Mouse (Mus musculus) stomach, postnatal 0 days (tissue): Measurements from ENCODE around the gene Tgfb2. TPM values are rescaled to one million over a fixed set of nuclear protein-coding genes. Genes with fewer than 3 reads are reported as not detected.

ENCODE experiments used
- ATAC-seq: fragments of 200-750 bp; cut with Nextera tagmentation; 2 replicates; pipeline ENCODE4 v1.8.0; 2017; ENCODE audit not compliant: low FRiP score, low TSS enrichment
- DNase-seq: peaks from one replicate; pipeline ENCODE4 v3.0.0-alpha.2; 2016; ENCODE audit warnings: low spot score
- H3K27ac ChIP-seq: fragments of 300-500 bp; sonication (generic); replicated peaks from 2 replicates; pipeline ENCODE4 v1.5.1; 2014; ENCODE audit warnings: mild to moderate bottlenecking, control low read depth
- H3K27me3 ChIP-seq: fragments of 300-500 bp; sonication (generic); 2 replicates; pipeline ENCODE4 v1.6.1; 2014; ENCODE audit warnings: low read length; ENCODE audit not compliant: control insufficient read depth, insufficient read depth
- H3K36me3 ChIP-seq: fragments of 300-500 bp; sonication (generic); 2 replicates; pipeline ENCODE4 v1.6.1; 2014; ENCODE audit warnings: low read length, mixed read lengths; ENCODE audit not compliant: control insufficient read depth, insufficient read depth
- H3K4me1 ChIP-seq: fragments of 300-500 bp; sonication (generic); replicated peaks from 2 replicates; pipeline ENCODE4 v1.6.1; 2014; ENCODE audit warnings: antibody characterized with exemption; ENCODE audit not compliant: control insufficient read depth, insufficient read depth
- H3K4me2 ChIP-seq: fragments of 300-500 bp; sonication (generic); replicated peaks from 2 replicates; pipeline ENCODE4 v1.6.1; 2014; ENCODE audit warnings: low read depth, mild to moderate bottlenecking, control low read depth, moderate library complexity
- H3K4me3 ChIP-seq: fragments of 300-500 bp; sonication (generic); 2 replicates; pipeline ENCODE4 v1.5.1; 2014; ENCODE audit warnings: low read depth, low read length, control low read depth
- H3K9ac ChIP-seq: fragments of 300-500 bp; sonication (generic); 2 replicates; pipeline ENCODE4 v1.6.1; 2014; ENCODE audit warnings: mild to moderate bottlenecking, low read length, control low read depth, mixed read lengths
- H3K9me3 ChIP-seq: fragments of 300-500 bp; sonication (generic); 2 replicates; pipeline ENCODE4 v1.6.1; 2016; ENCODE audit warnings: low read length; ENCODE audit not compliant: control insufficient read depth
- CTCF ChIP-seq: IDR thresholded peaks from 2 replicates; pipeline ENCODE4 v1.5.1; 2016; ENCODE audit warnings: antibody characterized with exemption, low read depth, mild to moderate bottlenecking, moderate library complexity
- EP300 ChIP-seq: optimal IDR thresholded peaks from 2 replicates; pipeline ENCODE3; 2016; ENCODE audit warnings: antibody characterized with exemption
- WGBS: fragments of 180-500 bp; shearing (Covaris S2); extraction: QIAGEN DNeasy Blood & Tissue Kit; methylation state at CpG from one replicate; pipeline ENCODE4 v1.1.7; 2014; 5-methylcytosine and 5-hydroxymethylcytosine counted together
- polyA plus RNA-seq: library from polyadenylated mRNA; unstranded; fragments of >200 nt; fragmentation: Nextera tagmentation; extraction: Ambion mirVana; gene quantifications from 2 replicates; pipeline ENCODE4 v1.2.1, GENCODE M21; 2015

Tgfb2 gene
- polyA plus RNA-seq, 1 experiment from 2014 or later: 10.3 TPM

- peak overlapping the region; percentile 63 for H3K4me3 ChIP-seq
- TF ChIP-seq CTCF: peak; percentile 43
- TF ChIP-seq EP300: no peak
- H3K9me3 ChIP-seq: no peaks in the 10 kb centered on the region
- peak overlapping the region; percentile 92 for H3K4me2 ChIP-seq
- H3K36me3 ChIP-seq: no peaks in the 10 kb centered on the region
- ATAC-seq (peak; percentile 77), DNase-seq (peak; percentile 74)
- H3K9ac ChIP-seq: peak overlapping the region; percentile 66
- under 1% methylated on average over 63 of the region's 65 CpGs for WGBS
- H3K4me1 ChIP-seq: no peaks in the 10 kb centered on the region
- peak overlapping the region; percentile 75 for H3K27ac ChIP-seq
- no peaks in the 10 kb centered on the region for H3K27me3 ChIP-seq
These were observed 430 bp downstream of the Tgfb2 start for GRCm38 (mm10) chr1:186705203-186705914.

GRCm38 (mm10) chr1:186703980-186704701 is 1.6 kb downstream of the Tgfb2 start:
- no peaks in the 10 kb centered on the region for H3K9me3 ChIP-seq
- H3K4me3 ChIP-seq: peak overlapping the region; percentile 63
- H3K27me3 ChIP-seq: no peaks in the 10 kb centered on the region
- WGBS: under 1% methylated on average over 36 of the region's 36 CpGs
- peak overlapping the region; percentile 71 for H3K27ac ChIP-seq
- DNase-seq: peak; percentile 42
- peak overlapping the region; percentile 65 for H3K9ac ChIP-seq
- TF ChIP-seq EP300: no peak
- no peak; the same call in 1 of the 2 replicates for TF ChIP-seq CTCF
- no peak for ATAC-seq
- H3K36me3 ChIP-seq: no peaks in the 10 kb centered on the region
- no peaks in the 10 kb centered on the region for H3K4me1 ChIP-seq
- H3K4me2 ChIP-seq: peak overlapping the region; percentile 92

GRCm38 (mm10) chr1:186703256-186703979 is 2.4 kb downstream of the Tgfb2 start:
- Histone ChIP-seq H3K4me3 (peak overlapping the region; percentile 63), H3K9ac (peak overlapping the region; percentile 65), H3K4me1 (no peaks in the 10 kb centered on the region), H3K27me3 (no peaks in the 10 kb centered on the region), H3K36me3 (no peaks in the 10 kb centered on the region), H3K27ac (peak overlapping the region; percentile 71), H3K9me3 (no peaks in the 10 kb centered on the region), H3K4me2 (peak overlapping the region; percentile 92)
- ATAC-seq (no peak), DNase-seq (peak; percentile 19)
- TF ChIP-seq EP300: no peak
- no peak for TF ChIP-seq CTCF
- under 1% methylated on average over 15 of the region's 15 CpGs for WGBS

GRCm38 (mm10) chr1:186702391-186703255 is 3.2 kb downstream of the Tgfb2 start:
- 9% methylated on average over 15 of the region's 15 CpGs for WGBS

More at GRCm38 (mm10) chr1:186702391-186703255, 3.2 kb downstream of the Tgfb2 start:
- H3K4me3 ChIP-seq: peak overlapping the region; percentile 63
- ATAC-seq: no peak
- H3K9me3 ChIP-seq: no peaks in the 10 kb centered on the region
- H3K36me3 ChIP-seq: no peaks in the 10 kb centered on the region
- no peaks in the 10 kb centered on the region for H3K27me3 ChIP-seq
- no peak for DNase-seq
- peak overlapping the region; percentile 92 for H3K4me2 ChIP-seq
- TF ChIP-seq CTCF: no peak
- TF ChIP-seq EP300: no peak
- peak overlapping the region; percentile 58; the same call in 1 of the 2 replicates for H3K27ac ChIP-seq
- peak overlapping the region; percentile 5; the same call in 1 of the 2 replicates for H3K9ac ChIP-seq
- H3K4me1 ChIP-seq: no peaks in the 10 kb centered on the region
